Mouse (Mus musculus): ENCODE results near the gene Chuk.

The Chuk gene

DNA sequence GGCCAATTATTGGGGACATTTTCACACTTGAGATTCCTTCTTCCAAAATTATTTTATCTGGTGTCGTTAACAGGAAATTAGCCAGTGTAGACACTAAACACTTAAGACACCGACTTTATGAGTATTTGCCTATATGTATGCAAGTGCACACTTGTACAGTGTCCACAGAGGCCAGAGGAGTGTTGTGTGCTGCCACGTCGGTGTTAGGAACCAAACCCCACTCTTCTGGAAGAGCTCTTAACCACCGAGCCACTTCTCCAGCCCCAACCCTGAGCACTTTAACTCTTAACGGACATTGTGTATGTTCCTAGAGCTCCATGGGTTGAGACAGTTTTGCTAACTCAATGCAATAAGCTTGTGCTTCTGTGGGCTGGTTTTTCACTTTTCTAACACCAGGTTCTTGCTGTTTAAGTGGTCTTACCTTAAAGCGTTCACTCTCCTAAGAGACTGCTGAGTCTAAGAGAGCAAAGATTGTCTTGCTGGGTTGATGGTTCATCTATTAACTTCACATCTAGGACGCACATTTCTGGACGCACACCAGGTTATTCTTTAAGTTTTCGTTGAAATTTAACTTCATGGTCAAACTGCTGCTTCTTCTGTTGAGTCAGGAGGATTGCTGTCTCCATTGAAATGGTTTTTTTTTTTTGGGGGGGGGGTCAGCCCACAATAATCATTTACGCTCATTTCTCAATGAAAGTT, 75.1 kb downstream of the Chuk start:
- no peak for DNase-seq

DNA sequence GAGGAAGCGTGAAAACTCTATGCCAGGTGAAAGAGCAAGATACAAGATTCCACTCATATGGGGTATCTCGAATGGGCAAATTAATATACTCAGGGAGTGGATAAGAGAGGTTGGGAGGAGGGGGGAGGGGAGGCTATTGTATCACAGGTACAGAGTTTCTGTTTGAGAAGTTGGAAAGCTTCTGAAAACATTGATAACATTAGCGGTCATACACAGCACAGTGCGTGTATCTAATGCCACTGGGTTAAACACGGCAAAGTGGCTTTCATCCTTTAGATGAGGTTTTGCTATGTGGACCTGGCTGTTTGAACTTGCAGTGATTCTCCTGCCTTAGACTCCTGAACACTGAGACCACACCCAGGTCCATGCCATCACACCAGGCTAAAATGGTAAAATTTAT, 77.3 kb downstream of the Chuk start:
- no peak for DNase-seq

DNA sequence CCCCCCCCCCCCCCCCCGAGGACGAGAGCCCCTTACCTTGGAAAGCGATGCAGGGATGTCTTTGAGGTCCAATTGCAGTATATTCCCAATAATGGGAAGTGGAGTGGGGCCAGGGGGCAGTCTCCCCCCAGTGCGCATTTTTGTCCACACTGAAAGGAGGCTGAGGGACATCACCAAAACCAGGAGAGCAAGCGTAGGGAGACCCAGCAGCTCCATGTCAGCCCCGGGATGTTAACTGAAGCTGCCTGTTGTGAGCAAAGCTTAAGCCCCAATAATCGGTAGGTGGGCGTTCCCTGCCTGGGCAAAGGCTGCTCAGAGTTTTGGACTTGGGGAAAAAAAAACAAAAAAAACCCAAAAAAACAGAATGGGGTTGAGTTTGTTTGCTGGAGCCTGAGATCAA, 78.3 kb downstream of the Chuk start, which contains the start of gene Cyp2c23:
Gene Cyp2c23 (minus strand): TSS at position 237 of the 400 bp plus-strand sequence.
- no peak for DNase-seq

DNA sequence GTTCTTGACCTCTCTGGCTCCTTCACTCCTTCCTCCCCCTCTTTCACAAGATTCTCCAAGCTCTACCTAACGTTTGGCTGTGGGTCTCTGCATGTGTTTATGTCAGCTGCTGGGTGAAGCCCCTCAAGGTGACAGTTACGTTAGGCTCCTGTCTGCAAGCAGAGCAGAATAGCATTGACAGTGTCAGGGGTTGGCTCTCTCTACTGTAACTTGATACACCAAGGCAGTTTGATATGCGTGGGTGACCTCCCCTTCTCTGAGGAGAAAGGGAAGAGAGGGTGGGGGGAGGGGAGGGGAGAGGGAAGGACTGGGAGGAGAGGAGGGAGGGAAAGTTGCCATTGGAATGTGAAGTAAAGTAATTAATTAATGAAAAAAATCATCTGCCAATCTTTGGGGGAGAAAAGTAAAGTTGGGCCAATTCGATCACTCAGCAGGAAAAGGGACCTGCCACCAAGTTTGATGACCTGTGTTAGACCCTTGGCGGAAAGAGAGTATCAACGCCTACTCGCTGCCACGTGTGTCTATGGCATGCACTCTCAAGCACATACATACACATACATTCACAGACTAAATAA, 80.2 kb downstream of the Chuk start:
- DNase-seq = no peak

DNA sequence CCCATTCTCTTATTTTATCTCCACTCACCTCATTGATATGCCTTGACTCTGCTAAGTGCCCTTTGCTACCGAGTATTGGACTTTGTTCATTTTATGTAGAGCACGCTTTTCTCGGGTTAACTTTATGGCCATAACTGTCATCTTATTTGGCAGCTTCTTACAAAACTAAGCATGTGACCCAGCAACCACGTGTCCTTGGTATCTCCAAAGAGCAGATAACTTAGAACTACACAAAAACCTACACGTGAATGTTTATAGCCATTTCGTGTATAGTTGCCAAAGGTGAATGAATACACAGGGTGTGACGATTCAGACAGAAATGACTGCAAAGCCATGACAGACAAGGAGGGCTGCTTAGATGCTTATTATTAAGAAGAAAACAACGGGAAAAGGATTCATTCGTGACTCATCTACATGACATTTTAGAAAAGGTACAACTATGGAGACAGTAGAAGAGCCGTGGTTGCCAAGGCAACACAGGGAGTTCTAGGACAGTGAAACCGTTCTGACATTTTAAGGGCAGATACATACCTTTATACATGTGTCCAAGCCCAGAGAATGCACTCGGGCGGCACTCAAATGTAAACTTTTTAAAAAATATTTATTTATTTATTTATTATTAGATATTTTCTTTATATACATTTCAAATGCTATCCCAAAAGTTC, 82.2 kb downstream of the Chuk start:
- no peak for DNase-seq
